Mouse (Mus musculus): ENCODE data around the gene Cldn3. TPM values are rescaled to one million over a fixed set of nuclear protein-coding genes. Genes with fewer than 3 reads are reported as not detected.

Cldn3 gene
- total and polyA plus RNA-seq, 2 experiments from 2014 or later: 4.7 to 10.5 TPM

DNA sequence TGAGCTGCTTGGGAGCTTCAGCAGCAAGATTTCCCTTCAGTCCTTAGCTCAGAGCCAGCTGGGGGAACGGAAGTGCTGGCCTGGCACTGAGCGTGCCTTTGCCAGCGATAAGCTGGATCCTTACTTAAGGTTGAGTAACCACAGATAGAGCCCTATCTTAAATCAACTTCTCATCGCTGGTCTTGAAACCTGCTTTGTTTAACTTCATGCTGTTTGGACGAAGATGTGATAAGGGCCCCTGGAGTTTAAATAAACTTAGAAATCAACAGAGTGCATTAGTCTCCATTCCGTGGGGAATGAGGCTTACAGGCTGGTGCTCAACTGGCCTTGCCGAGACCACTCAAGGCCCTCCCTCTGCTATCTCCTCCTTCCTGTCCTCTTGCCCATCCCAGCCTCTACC lies 11.7 kb upstream of the Cldn3 start:
- H3K4me2 ChIP-seq (ENCODE audit: low read depth, low read length): no peak overlapping the region
- H3K9ac ChIP-seq (replicated peaks; ENCODE audit: low read length): no peak overlapping the region
- no peaks in the 10 kb centered on the region for H3K9me3 ChIP-seq (ENCODE audit: low read length)
- ATAC-seq: no peak
- no peaks in the 10 kb centered on the region for H3K27me3 ChIP-seq (ENCODE audit: insufficient read depth, low read length)
- H3K36me3 ChIP-seq (ENCODE audit: insufficient read depth, low read length): no peaks in the 10 kb centered on the region
- no peak overlapping the region for H3K27ac ChIP-seq
- DNase-seq (ENCODE audit: low spot score): no peak
- WGBS: 55% methylated on average over 7 of the region's 7 CpGs
- H3K4me3 ChIP-seq (ENCODE audit: low read length): no peak overlapping the region
- no peaks in the 10 kb centered on the region for H3K4me1 ChIP-seq (ENCODE audit: insufficient read depth, low read length)
- no peak for TF ChIP-seq CTCF (IDR thresholded peaks at IDR 0.05; ENCODE audit: low read depth)

DNA sequence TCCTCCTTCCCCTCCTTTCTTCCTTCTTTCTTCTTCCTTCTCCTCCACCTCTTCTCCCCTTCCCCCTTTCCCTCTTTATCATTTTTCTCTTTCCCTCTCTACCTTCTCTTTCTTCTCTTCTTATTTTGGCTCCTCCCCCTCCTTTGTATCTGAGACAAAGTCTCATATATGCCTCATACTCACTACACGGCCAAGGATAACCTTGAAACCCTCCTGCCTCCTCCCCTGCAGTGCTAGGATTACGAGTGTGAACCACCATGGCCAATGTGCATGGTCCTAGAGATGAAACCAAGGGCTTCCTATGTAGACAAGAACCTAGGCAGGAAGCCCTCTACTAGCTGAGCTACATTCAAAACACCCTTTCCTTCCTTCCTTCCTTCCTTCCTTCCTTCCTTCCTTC lies 11.1 kb upstream of the Cldn3 start:
- Histone ChIP-seq H3K27me3 (ENCODE audit: insufficient read depth, low read length) (no peaks in the 10 kb centered on the region), H3K4me3 (ENCODE audit: low read length) (no peak overlapping the region), H3K9ac (replicated peaks; ENCODE audit: low read length) (no peak overlapping the region), H3K4me2 (ENCODE audit: low read depth, low read length) (no peak overlapping the region), H3K36me3 (ENCODE audit: insufficient read depth, low read length) (no peaks in the 10 kb centered on the region), H3K4me1 (ENCODE audit: insufficient read depth, low read length) (no peaks in the 10 kb centered on the region), H3K9me3 (ENCODE audit: low read length) (no peaks in the 10 kb centered on the region), H3K27ac (no peak overlapping the region)
- ATAC-seq (no peak), DNase-seq (ENCODE audit: low spot score) (no peak)
- TF ChIP-seq CTCF (IDR thresholded peaks at IDR 0.05; ENCODE audit: low read depth): no peak
- WGBS: 58% methylated on average over 2 of the region's 2 CpGs

DNA sequence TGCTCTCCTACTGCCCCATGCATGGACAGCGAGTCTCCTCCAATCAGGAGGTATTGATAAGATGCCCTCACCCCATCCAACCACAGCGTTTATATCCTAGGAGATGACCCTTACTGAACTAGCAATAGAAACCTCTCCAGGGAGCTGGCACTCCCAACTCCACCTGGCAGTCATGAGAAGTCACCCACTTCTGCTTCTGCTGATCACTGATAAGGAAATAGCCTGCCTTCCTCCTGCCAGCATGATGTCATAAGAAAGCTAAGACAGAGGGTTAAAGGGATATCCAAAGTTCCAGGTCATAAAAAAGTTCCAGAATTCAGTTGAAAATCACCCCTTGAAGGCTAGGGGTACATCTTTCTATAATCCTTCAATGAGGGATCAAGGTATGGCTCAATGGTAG lies 9.8 kb upstream of the Cldn3 start:
- H3K4me2 ChIP-seq (ENCODE audit: low read depth, low read length): no peak overlapping the region
- ATAC-seq: no peak

DNA sequence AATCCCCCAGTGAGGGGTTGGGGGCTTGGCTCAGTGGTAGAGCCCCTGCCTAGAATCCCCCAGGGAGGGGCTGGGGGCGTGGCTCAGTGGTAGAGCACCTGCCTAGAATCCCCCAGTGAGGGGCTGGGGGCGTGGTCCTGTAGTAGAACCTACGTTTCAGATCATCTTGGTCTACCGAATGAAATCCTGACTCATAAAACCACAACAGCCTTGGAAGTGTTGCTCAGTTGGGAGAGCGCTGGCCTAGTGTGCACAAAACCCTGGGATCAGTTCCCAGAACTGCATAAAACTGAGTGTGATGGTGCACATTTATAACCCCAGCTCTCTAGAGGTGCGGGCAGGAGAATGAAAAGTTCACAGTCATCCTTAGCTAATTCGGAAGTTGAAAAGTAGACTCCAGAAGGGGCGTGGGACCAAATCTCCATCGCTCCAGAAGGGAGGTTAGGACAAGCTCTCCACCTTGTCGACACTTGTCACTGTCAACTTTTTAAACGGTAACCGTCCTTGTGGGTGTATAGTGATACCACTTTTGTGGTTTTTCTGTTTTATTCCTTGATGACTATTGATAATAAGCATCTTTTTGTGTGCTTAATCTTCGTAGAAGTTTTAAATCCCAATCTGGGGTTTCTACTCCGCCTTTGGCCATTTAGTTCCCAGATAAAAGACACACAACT lies 9.3 kb upstream of the Cldn3 start:
- ATAC-seq (no peak), DNase-seq (ENCODE audit: low spot score) (no peak)
- Histone ChIP-seq H3K9ac (replicated peaks; ENCODE audit: low read length) (no peak overlapping the region), H3K27ac (no peak overlapping the region), H3K4me1 (ENCODE audit: insufficient read depth, low read length) (no peaks in the 10 kb centered on the region), H3K4me2 (ENCODE audit: low read depth, low read length) (no peak overlapping the region), H3K36me3 (ENCODE audit: insufficient read depth, low read length) (no peaks in the 10 kb centered on the region), H3K9me3 (ENCODE audit: low read length) (no peaks in the 10 kb centered on the region), H3K4me3 (ENCODE audit: low read length) (no peak overlapping the region), H3K27me3 (ENCODE audit: insufficient read depth, low read length) (no peaks in the 10 kb centered on the region)
- no peak for TF ChIP-seq CTCF (IDR thresholded peaks at IDR 0.05; ENCODE audit: low read depth)
- WGBS: 89% methylated on average over 14 of the region's 14 CpGs

More for the DNA sequence above, 9.8 kb upstream of the Cldn3 start:
- Histone ChIP-seq H3K9me3 (ENCODE audit: low read length) (no peaks in the 10 kb centered on the region), H3K4me1 (ENCODE audit: insufficient read depth, low read length) (no peaks in the 10 kb centered on the region), H3K27me3 (ENCODE audit: insufficient read depth, low read length) (no peaks in the 10 kb centered on the region), H3K4me3 (ENCODE audit: low read length) (no peak overlapping the region), H3K36me3 (ENCODE audit: insufficient read depth, low read length) (no peaks in the 10 kb centered on the region), H3K9ac (replicated peaks; ENCODE audit: low read length) (no peak overlapping the region), H3K27ac (no peak overlapping the region)
- 85% methylated on average over 2 of the region's 2 CpGs for WGBS
- no peak for TF ChIP-seq CTCF (IDR thresholded peaks at IDR 0.05; ENCODE audit: low read depth)
- no peak for DNase-seq (ENCODE audit: low spot score)

DNA sequence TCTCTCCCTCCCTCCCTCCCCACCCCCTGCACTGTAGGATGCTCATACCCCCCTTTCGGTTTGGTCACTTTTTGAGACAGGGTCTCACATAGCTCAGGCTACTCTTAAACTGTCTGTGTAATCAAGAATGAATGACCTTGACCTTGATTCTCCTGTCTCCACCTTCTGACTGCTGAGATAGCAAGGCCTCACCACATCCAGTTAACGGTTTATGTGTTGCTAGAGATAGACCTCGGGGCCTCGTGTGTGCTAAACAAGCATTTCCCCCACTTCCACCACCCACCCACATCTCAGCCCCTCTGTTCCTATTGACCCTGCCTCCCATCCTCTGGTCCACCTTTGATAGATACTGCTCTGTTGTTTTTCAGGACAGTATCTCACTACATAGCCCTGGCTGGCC lies 8.2 kb upstream of the Cldn3 start:
- no peaks in the 10 kb centered on the region for H3K36me3 ChIP-seq (ENCODE audit: insufficient read depth, low read length)
- H3K4me2 ChIP-seq (ENCODE audit: low read depth, low read length): no peak overlapping the region
- no peak overlapping the region for H3K9ac ChIP-seq (replicated peaks; ENCODE audit: low read length)
- H3K27me3 ChIP-seq (ENCODE audit: insufficient read depth, low read length): no peaks in the 10 kb centered on the region
- DNase-seq (ENCODE audit: low spot score) (no peak), ATAC-seq (no peak)
- H3K9me3 ChIP-seq (ENCODE audit: low read length): no peaks in the 10 kb centered on the region
- H3K27ac ChIP-seq: no peak overlapping the region
- no peak for TF ChIP-seq CTCF (IDR thresholded peaks at IDR 0.05; ENCODE audit: low read depth)
- WGBS: 85% methylated on average over 4 of the region's 4 CpGs
- no peaks in the 10 kb centered on the region for H3K4me1 ChIP-seq (ENCODE audit: insufficient read depth, low read length)
- no peak overlapping the region for H3K4me3 ChIP-seq (ENCODE audit: low read length)

DNA sequence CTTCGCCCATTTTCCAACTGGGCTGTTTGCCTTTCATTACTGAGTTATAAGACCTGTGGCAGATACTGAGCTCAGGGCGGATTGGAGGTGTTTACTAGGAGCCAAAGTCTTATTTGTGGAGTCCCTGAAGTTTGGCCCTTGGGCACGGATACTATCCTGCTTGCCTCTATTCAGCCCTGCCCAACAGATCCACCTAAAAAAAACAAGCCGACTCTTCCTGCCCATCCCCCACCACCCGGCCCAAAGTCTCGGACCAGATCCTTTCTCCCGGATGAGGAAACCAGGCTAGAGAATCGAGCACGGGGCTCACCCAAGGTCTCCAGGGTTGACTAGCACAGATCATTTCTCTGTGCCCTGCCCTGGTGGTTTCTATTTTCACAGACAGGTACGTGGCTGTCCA lies 4.9 kb upstream of the Cldn3 start:
- H3K36me3 ChIP-seq (ENCODE audit: insufficient read depth, low read length): no peaks in the 10 kb centered on the region
- no peak overlapping the region for H3K9ac ChIP-seq (replicated peaks; ENCODE audit: low read length)
- no peak overlapping the region for H3K4me2 ChIP-seq (ENCODE audit: low read depth, low read length)
- H3K27me3 ChIP-seq (ENCODE audit: insufficient read depth, low read length): peaks cover 17% of the 10 kb centered on the region
- no peak overlapping the region for H3K27ac ChIP-seq
- DNase-seq (ENCODE audit: low spot score): no peak
- TF ChIP-seq CTCF (IDR thresholded peaks at IDR 0.05; ENCODE audit: low read depth): no peak
- 70% methylated on average over 10 of the region's 10 CpGs for WGBS
- peaks cover 6% of the 10 kb centered on the region; the same call in 1 of the 2 replicates for H3K4me1 ChIP-seq (ENCODE audit: insufficient read depth, low read length)
- H3K9me3 ChIP-seq (ENCODE audit: low read length): no peaks in the 10 kb centered on the region
- ATAC-seq: no peak
- no peak overlapping the region for H3K4me3 ChIP-seq (ENCODE audit: low read length)

DNA sequence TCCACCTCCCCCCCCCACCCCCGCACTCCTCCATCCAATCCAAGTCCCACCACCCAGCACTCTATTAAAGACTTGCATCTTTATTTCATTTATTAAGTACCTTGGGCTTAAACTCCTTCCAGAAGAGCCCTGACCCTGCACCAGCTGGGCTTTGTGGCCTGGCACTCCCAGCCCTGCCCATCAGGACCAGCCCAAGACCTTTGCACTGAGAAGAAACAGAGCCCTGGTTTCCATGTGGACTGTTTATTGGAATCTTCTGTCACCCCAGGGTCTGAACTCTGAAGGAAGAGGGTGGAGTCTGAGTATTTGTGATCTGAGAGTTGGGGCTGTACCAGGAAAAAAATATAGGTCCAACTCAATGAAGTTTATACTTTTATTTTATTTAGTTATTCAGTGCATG lies 2.9 kb upstream of the Cldn3 start:
- Histone ChIP-seq H3K4me2 (ENCODE audit: low read depth, low read length) (no peak overlapping the region), H3K27ac (no peak overlapping the region), H3K36me3 (ENCODE audit: insufficient read depth, low read length) (no peaks in the 10 kb centered on the region), H3K4me1 (ENCODE audit: insufficient read depth, low read length) (peaks cover 6% of the 10 kb centered on the region), H3K4me3 (ENCODE audit: low read length) (no peak overlapping the region), H3K27me3 (ENCODE audit: insufficient read depth, low read length) (peaks cover 30% of the 10 kb centered on the region), H3K9ac (replicated peaks; ENCODE audit: low read length) (no peak overlapping the region), H3K9me3 (ENCODE audit: low read length) (no peaks in the 10 kb centered on the region)
- DNase-seq (ENCODE audit: low spot score): no peak
- 90% methylated on average over 1 of the region's 1 CpGs for WGBS
- ATAC-seq: no peak
- no peak for TF ChIP-seq CTCF (IDR thresholded peaks at IDR 0.05; ENCODE audit: low read depth)

Data from hindbrain, postnatal 0 days (tissue).